Mouse (Mus musculus) neural tube, embryonic 11.5 days (tissue): ENCODE measurements at regions not wholly inside any gene's neighbourhood (a gene's known extent, or its start where the extent isn't known, plus 50 kb on each side); places are given as distances from the start of the nearest gene placed in this dataset.

Experiments
- ATAC-seq: fragments of 200-750 bp; cut with Nextera tagmentation; 2 replicates; pipeline ENCODE4 v1.8.0; 2017; ENCODE audit warnings: moderate number of reproducible peaks, mild to moderate bottlenecking, moderate TSS enrichment, moderate library complexity; ENCODE audit not compliant: insufficient read depth, low FRiP score, low TSS enrichment
- DNase-seq: peaks from one replicate; pipeline ENCODE4 v3.0.0-alpha.2; 2015; ENCODE audit warnings: low spot score
- H3K27ac ChIP-seq: fragments of 300-500 bp; sonication (generic); 2 replicates; pipeline ENCODE4 v1.5.1; 2014; ENCODE audit warnings: low read depth, mild to moderate bottlenecking, low read length
- H3K27me3 ChIP-seq: fragments of 300-500 bp; sonication (generic); 2 replicates; pipeline ENCODE4 v1.6.1; 2014; ENCODE audit warnings: mild to moderate bottlenecking, low read length, mixed read lengths; ENCODE audit not compliant: control insufficient read depth, insufficient read depth
- H3K36me3 ChIP-seq: fragments of 300-500 bp; sonication (generic); 2 replicates; pipeline ENCODE4 v1.6.1; 2014; ENCODE audit warnings: mild to moderate bottlenecking, low read length, moderate library complexity, mixed read lengths; ENCODE audit not compliant: control insufficient read depth, insufficient read depth
- H3K4me1 ChIP-seq: fragments of 300-500 bp; sonication (generic); 2 replicates; pipeline ENCODE4 v1.6.1; 2014; ENCODE audit warnings: low read length, mixed read lengths; ENCODE audit not compliant: control insufficient read depth, insufficient read depth
- H3K4me2 ChIP-seq: fragments of 300-500 bp; sonication (generic); 2 replicates; pipeline ENCODE4 v1.6.1; 2014; ENCODE audit warnings: low read depth, mild to moderate bottlenecking, moderate library complexity
- H3K4me3 ChIP-seq: fragments of 300-500 bp; sonication (generic); 2 replicates; pipeline ENCODE4 v1.5.1; 2014; ENCODE audit warnings: low read depth, low read length
- H3K9ac ChIP-seq: fragments of 300-500 bp; sonication (generic); 2 replicates; pipeline ENCODE4 v1.6.1; 2014; ENCODE audit warnings: mild to moderate bottlenecking, low read length
- H3K9me3 ChIP-seq: fragments of 300-500 bp; sonication (generic); 2 replicates; pipeline ENCODE4 v1.6.1; 2016; ENCODE audit warnings: low read length; ENCODE audit not compliant: control insufficient read depth
- WGBS: fragments of 180-500 bp; shearing (Covaris S2); extraction: QIAGEN DNeasy Blood & Tissue Kit; methylation state at CpG from one replicate; pipeline ENCODE4 v1.1.7; 2014; 5-methylcytosine and 5-hydroxymethylcytosine counted together

GRCm38 (mm10) chr1:77840672-77841071 is 325.8 kb upstream of the Epha4 start:
- no peak overlapping the region for H3K4me2 ChIP-seq
- no peak overlapping the region for H3K9ac ChIP-seq
- no peak overlapping the region for H3K4me3 ChIP-seq
- H3K36me3 ChIP-seq = no peaks in the 10 kb centered on the region
- ATAC-seq = no peak
- 68% methylated on average over 9 of the region's 9 CpGs for WGBS
- H3K27ac ChIP-seq = no peak overlapping the region
- DNase-seq = no peak
- H3K9me3 ChIP-seq = no peaks in the 10 kb centered on the region
- no peaks in the 10 kb centered on the region for H3K4me1 ChIP-seq
- no peaks in the 10 kb centered on the region for H3K27me3 ChIP-seq

GRCm38 (mm10) chr1:77832174-77832573 is 317.3 kb upstream of the Epha4 start:
- no peak overlapping the region for H3K9ac ChIP-seq
- H3K4me2 ChIP-seq = no peak overlapping the region
- H3K4me3 ChIP-seq = no peak overlapping the region
- H3K9me3 ChIP-seq = no peaks in the 10 kb centered on the region
- H3K27me3 ChIP-seq = no peaks in the 10 kb centered on the region
- H3K36me3 ChIP-seq = no peaks in the 10 kb centered on the region
- no peaks in the 10 kb centered on the region for H3K4me1 ChIP-seq
- no peak overlapping the region for H3K27ac ChIP-seq
- ATAC-seq = no peak
- no peak for DNase-seq
- WGBS = 72% methylated on average over 2 of the region's 2 CpGs

- no peak overlapping the region for H3K27ac ChIP-seq
- WGBS = 30% methylated on average over 5 of the region's 5 CpGs
- ATAC-seq = no peak
Observed at GRCm38 (mm10) chr1:77824716-77825387, 310.0 kb upstream of the Epha4 start.

GRCm38 (mm10) chr1:77823801-77824687 is 309.2 kb upstream of the Epha4 start:
- DNase-seq (no peak), ATAC-seq (no peak)
- Histone ChIP-seq H3K27me3 (no peaks in the 10 kb centered on the region), H3K27ac (no peak overlapping the region), H3K9ac (no peak overlapping the region), H3K9me3 (no peaks in the 10 kb centered on the region), H3K4me2 (no peak overlapping the region), H3K4me3 (no peak overlapping the region), H3K36me3 (no peaks in the 10 kb centered on the region), H3K4me1 (peaks cover 6% of the 10 kb centered on the region; the same call in 1 of the 2 replicates)
- WGBS = 27% methylated on average over 10 of the region's 10 CpGs

More at GRCm38 (mm10) chr1:77824716-77825387, 310.0 kb upstream of the Epha4 start:
- peak; percentile 15 for DNase-seq
- Histone ChIP-seq H3K4me3 (no peak overlapping the region), H3K9me3 (no peaks in the 10 kb centered on the region), H3K27me3 (no peaks in the 10 kb centered on the region), H3K9ac (no peak overlapping the region), H3K36me3 (no peaks in the 10 kb centered on the region), H3K4me2 (no peak overlapping the region), H3K4me1 (peaks cover 6% of the 10 kb centered on the region; the same call in 1 of the 2 replicates)

GRCm38 (mm10) chr1:77820101-77820500 is 305.2 kb upstream of the Epha4 start:
- Histone ChIP-seq H3K27me3 (no peaks in the 10 kb centered on the region), H3K27ac (no peak overlapping the region), H3K9ac (no peak overlapping the region), H3K4me2 (no peak overlapping the region), H3K9me3 (no peaks in the 10 kb centered on the region), H3K4me3 (no peak overlapping the region), H3K36me3 (no peaks in the 10 kb centered on the region), H3K4me1 (peaks cover 6% of the 10 kb centered on the region; the same call in 1 of the 2 replicates)
- DNase-seq = no peak
- no peak for ATAC-seq
- WGBS = 87% methylated on average over 2 of the region's 2 CpGs

- Histone ChIP-seq H3K36me3 (no peaks in the 10 kb centered on the region), H3K9me3 (no peaks in the 10 kb centered on the region), H3K4me2 (no peak overlapping the region), H3K4me3 (no peak overlapping the region), H3K4me1 (peaks cover 3% of the 10 kb centered on the region; the same call in 1 of the 2 replicates), H3K27me3 (no peaks in the 10 kb centered on the region), H3K27ac (no peak overlapping the region), H3K9ac (no peak overlapping the region)
- WGBS = 88% methylated on average over 4 of the region's 4 CpGs
- no peak for ATAC-seq
- no peak for DNase-seq
Observed at GRCm38 (mm10) chr1:77815451-77815850, 300.6 kb upstream of the Epha4 start.

- Histone ChIP-seq H3K27ac (no peak overlapping the region), H3K4me2 (no peak overlapping the region), H3K4me3 (no peak overlapping the region), H3K27me3 (no peaks in the 10 kb centered on the region), H3K9ac (no peak overlapping the region), H3K4me1 (peaks cover 3% of the 10 kb centered on the region; the same call in 1 of the 2 replicates), H3K9me3 (no peaks in the 10 kb centered on the region), H3K36me3 (no peaks in the 10 kb centered on the region)
- DNase-seq (no peak), ATAC-seq (no peak)
Observed at GRCm38 (mm10) chr1:77811573-77811972, 296.7 kb upstream of the Epha4 start.

GRCm38 (mm10) chr1:77790974-77791373 is 276.1 kb upstream of the Epha4 start:
- Histone ChIP-seq H3K4me2 (no peak overlapping the region), H3K4me3 (no peak overlapping the region), H3K36me3 (no peaks in the 10 kb centered on the region), H3K27me3 (no peaks in the 10 kb centered on the region), H3K27ac (no peak overlapping the region), H3K9me3 (no peaks in the 10 kb centered on the region), H3K9ac (no peak overlapping the region), H3K4me1 (no peaks in the 10 kb centered on the region)
- DNase-seq (no peak), ATAC-seq (no peak)
- WGBS = 85% methylated on average over 6 of the region's 6 CpGs
